Mouse (Mus musculus) ovary, postnatal 10 days (tissue): ENCODE results near the gene 4933430I17Rik.
"Not testable (repeated sequence)": the region's sequence is repeated elsewhere in the genome, so short reads cannot be mapped to it uniquely, and the experiment has no call there.

Source experiments
- DNase-seq: peaks from one replicate; pipeline ENCODE4 v3.0.0; 2022; ENCODE audit warnings: low spot score

Gene 4933430I17Rik

DNA sequence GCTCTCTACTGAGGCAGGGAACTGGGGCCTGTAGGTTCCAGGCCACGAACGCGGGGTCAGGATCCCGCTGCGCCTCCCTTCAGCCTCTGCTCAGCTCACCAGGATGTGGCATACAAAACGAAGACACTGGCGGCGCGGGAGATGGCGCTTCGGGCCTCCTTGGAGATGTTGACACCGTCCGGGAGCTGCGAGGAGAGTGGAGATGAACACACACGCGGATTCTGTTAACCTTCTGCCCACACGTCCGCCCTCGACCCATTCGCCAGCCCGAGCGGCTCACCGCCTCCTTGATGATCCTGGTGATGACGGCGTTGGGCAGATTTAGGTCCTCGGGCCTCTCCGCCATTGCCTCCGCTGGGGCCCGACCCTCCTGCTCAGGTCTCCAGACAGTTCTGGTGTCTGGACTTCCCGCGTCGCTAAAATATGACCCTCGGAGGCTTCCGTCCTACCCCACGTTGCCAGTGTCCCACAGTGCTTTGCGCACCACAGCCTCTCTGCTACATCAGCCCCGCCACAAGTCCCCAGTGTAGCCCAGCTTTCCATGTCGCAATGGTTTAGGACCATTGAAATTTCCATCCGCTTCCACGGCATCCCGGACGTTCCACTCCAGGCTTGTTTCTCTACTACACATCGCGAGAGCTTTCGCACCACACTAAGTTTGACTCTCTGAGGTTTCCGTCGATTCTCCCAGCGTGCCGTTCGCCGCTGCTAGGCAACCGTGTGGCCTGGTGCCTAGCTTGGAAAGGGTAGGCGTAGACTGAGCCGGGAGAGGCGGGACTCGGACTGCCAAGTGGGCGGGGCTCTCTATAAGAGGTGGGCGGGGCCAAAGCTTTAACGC is at the start of gene 4933430I17Rik, which contains the start of gene Pole3:
TSS of gene 4933430I17Rik (plus strand) at position 719 of the 838 bp plus-strand sequence.
TSS of gene Pole3 (minus strand) at position 418 of the 838 bp plus-strand sequence.
- peak; percentile 98 for DNase-seq

DNA sequence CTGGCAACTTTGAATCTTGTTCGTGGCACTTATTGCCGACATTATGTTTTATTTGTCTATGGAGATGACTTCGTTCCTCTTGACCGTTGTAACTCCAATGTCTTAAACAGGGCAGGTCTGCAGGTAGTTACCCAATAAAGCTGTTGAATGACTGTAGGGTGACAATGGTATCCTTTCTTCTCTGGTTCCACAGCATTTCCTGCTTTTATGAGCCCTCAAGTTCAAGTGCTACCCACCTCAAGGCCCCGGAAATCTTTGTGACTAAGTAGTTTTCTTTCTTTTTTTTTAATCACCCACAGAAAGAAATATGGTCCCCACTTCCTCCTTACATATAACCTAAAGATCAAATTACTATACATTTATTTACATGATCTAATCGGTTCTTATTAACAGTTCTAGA is 49.4 kb upstream of the 4933430I17Rik start:
- DNase-seq, result no peak

DNA sequence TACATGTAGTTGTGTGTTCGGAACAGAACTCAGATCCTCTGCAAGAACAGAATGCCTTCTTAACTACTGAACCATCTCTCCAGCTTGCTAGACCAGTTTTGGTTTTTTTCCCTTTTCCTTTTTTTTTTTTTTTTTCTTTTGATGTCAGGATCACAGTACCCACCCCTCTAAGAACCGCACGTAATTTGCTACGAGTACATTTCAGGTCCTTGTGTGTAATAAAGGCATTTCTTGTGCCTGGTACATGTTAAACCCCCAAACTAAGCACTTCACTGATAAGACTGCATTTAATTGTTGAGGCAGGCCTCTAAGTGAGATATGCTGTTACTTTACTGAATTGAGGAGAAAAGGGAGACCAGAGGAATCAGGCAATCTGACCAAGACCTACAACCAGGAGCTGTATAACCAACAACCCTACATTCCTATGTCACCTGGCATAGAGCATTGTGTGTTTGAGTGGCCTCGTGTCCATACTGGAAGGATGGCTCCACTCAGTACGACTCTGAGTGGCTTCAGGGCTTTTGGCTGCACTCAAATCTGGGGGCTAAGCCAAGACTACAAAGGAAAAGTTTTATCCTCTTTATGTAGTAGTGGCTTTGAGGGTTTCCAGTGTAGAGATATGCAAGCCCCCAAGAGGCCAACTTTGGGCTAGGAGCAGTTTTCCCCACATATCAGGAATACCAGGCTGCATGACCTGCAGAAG is 47.5 kb upstream of the 4933430I17Rik start:
- DNase-seq, result no peak

DNA sequence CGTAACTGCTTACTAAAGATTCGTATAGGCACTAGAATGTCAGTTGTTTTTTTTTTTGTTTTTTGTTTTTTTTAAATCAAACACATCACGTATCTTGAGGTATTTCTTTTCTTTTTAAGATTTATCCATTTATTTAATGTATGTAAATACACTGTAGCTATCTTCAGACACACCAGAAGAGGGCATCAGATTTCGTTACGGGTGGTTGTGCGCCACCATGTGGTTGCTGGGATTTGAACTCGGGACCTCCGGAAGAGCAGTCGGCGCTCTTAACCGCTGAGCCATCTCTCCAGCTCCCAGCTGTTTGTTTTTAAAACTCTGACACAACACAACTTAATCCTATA is 45.6 kb upstream of the 4933430I17Rik start:
- DNase-seq, result not testable (repeated sequence)

DNA sequence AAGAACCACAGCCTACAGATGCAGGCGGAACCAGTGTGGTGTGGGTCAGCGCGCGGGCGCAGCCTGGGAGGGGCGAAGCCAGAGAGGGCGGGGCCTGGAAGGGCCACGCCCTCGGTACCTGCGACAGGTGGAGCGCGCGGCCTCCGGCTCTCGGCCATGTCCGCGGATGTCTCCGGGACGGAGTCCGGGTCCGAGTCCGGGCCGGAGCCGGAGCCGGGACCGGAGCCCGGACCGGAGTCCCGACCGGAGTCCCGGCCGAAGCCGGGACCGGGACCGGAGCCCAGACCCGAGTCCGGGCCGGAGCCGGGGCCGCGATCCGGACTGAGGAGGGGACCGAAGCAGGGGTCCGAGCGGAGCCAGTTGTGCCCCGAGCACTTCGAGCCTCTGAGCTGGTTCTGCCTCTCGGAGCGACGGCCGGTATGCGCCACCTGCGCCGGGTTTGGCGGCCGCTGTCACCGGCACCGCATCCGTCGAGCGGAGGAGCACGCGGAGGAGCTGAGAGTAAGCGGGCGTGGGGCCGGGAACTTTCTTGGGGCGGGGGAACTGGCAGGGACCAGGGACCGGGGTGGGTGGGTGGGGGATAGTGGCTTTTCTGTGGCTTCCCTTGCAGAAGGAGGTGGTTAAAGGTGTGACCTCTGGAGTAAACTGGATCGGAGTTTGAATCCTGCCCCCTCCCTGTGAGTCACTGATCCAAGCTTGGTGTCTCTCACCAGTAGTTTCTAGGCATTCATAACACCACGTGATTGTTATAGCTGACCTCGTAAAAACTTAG is 45.0 kb upstream of the 4933430I17Rik start, which contains the start of gene Bspry:
TSS of gene Bspry (plus strand) at position 117 of the 772 bp plus-strand sequence.
- DNase-seq, result no peak

DNA sequence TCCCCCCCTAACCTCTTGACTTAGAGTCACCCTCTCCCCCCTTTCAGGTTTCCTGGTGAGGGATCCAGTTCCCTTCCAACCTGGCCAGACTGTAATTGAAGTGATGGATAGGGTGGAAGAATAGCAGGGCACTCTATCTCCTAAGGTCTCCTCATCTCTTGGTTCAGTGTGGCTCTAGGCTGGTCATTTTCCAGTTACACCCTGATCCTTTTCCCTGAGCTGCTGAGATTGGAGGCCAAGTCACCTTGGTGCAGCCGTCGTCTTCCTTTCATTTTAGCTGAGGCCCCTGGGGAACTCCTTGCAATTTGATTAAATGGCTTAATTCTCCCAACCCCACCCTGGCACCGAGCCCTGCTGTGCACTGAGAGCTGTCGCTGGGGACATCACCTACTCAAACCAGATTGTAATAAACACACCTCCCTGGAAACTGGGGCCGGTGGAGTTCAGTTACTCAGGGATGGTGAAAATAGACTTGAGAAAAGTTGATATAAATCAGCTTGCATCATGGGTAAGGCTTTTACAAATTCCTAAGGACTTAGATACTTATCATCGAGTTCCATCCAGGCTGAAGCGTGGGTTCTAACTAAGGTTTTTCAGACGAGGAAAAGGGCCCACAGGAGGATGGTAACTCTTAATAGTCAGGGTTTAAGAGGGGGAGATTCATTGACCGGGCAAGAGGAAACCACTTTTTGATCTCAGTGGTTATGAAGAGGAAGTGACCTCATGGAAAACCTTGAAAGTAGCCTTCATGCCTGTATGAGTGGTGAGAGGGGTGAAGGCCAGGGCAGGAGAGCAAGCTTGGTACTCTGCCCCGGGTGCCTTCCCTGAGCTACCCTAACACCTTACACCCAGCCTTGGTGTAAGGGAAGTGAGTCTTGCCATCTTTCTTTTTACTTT is 44.2 kb upstream of the 4933430I17Rik start:
- DNase-seq, result no peak

DNA sequence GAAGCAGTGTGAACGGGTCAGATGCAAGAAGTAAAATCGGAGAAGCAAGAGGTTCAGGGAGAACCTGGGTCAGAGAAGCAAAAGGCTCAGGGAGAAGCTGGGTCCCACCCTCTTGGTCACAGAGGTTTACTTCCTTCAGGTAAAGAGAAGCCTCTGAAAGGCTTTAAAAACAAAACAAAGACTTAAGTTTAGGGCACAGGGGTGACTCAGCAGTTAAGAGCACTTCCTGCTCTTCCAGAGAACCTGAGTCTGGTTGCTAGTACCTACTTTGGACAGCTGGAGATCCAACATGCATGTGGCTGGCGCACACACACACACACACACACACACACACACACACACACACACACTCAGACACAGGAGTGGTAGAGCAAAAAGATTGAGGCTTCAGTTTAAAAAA is 40.2 kb upstream of the 4933430I17Rik start:
- DNase-seq, result no peak

DNA sequence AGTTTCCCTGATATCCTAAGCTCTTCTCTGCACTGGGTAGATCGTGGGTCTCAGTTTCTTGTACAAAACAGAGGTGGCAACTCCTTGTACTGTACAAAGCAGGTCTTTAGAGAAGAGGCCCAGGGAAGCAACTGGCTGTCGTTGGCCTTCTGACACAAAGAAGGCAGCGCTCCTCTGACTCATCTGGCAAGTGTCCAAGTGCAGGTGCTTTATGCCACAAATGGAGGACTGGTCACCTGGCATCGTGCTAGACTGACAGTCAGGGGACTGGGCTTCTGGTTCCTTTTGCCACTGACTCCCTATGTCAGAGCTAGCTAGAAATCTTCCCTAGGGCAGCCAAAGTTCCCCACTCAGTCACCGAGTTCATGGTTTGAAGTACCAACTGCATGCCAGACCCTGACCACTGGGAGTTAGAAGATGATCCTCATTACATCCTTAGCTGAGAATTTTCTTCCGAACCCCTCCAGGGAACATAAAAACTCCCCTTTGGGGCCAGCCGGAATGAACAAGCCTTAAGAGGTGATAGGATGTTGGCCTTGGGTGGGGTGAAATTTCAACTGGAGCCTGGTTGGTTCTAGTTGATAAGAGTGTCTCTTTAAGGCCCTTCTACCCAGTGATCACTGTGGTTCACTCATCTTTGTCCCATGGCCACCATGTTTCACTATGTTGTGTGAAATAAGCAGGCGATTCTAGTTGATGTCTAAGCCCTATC is 39.6 kb upstream of the 4933430I17Rik start:
- no peak for DNase-seq

DNA sequence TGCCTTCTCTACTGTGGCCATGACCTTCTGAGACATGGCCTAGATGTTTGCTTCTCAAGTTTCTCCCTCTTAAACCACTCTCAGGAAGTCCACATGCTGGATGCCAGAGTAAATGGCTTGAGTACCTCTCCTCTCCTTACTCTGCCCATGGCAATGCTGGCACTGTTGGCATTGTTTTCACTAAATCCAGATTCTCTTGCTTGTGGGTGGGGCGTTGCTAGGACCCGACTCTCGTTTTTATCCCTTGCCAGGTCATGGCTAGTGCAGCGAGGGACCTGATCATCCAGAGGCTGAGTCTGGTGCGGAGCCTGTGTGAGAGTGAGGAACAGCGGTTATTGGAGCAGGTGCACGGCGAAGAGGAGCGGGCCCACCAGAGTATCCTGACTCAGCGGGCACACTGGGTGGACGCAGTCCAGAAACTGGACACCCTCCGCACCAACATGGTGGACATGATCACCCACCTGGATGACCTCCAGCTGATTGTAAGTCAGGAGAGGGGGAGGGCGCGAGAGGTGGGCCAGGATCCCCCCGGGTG is 38.9 kb upstream of the 4933430I17Rik start:
- no peak for DNase-seq

DNA sequence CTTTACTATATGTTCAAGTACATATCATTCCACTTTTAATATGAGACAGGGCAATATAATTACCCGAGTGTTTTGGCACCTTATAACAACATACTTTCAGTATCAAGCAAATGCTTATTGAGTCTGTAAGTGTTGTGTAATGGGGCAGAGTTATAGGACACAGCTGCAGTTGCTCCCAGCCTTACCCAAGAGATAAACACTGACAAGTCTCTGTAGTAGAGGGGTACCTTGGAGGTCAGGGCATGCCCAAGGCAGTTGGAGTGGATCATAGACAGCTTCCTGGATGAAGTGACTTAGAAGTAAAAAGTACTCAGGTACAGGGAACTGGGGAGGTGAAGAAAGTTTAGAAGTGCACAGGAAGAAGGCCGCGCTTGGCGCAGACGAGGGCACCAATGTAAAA is 38.0 kb upstream of the 4933430I17Rik start:
- no peak for DNase-seq

DNA sequence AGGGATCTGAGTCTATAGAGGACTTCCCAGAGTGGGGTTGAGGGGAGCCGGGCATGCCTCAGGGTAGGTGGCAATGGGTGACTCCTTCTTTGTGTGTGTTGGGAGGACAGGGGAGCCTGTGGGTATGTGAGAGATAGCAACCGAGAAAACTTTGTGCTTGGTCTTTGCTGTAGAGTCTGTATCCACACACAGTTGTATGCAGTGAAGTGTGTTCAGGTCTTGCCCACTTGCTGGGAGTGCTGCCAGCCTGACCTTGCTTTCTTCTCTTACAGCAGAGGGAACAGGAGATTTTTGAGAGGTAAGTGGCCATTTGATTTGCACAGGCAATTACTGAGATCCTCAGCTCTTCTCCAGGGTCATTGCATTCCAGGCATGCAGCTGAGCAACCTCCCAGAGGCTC is 37.3 kb upstream of the 4933430I17Rik start:
- DNase-seq, result no peak

DNA sequence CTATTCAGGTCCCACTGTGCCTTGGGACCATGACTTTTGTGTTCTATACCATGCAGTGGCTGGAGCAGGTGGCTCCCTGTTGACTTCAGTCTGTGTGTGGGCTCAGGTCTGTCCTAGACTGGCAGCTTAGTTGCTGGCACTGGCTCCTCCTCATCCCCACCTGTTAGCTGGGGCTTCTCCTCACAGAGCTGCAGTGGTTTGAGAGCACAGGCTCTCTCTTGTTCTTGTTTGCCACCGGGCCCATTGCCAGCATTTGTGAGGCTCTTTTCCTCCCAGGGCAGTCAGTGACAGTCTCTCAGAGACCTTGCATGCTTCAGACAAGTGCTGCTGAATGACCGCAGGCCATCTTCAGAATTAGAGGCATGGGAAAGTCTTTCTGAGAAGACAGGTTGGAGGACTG is 32.5 kb upstream of the 4933430I17Rik start:
- DNase-seq, result no peak

DNA sequence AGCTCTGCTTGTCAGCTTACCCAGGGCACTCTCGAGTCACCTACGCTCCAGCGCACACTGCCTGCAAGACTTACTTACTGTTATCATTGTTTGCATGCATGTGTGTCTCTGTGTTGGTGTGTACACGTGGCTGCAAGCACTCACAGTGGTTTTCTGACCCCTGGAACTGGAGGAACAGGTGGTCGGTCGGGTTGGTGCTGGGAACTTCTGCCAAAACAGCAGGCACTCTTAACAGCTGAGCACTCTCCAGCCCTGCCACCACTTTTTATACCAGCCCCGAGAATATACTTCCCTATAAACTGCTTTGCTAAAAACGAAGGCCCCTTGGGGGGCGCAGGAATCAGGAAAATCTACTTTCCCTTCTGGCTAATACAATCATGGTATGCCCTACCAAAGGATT is 30.9 kb upstream of the 4933430I17Rik start:
- DNase-seq, result no peak

DNA sequence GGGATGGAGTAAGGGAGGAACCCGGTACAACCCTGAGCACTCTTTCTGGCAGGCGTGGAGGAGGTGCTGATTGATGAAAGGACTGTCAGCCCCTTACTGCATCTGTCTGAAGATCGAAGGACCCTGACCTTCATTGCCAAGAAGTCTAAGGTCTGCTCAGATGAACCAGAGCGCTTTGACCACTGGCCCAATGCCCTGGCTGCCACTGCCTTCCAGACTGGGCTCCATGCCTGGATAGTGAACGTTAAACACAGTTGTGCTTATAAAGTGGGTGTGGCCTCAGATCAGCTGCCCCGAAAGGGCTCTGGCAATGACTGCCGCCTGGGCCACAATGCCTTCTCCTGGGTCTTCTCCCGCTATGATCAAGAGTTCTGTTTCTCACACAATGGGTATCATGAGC is 29.2 kb upstream of the 4933430I17Rik start:
- no peak for DNase-seq

DNA sequence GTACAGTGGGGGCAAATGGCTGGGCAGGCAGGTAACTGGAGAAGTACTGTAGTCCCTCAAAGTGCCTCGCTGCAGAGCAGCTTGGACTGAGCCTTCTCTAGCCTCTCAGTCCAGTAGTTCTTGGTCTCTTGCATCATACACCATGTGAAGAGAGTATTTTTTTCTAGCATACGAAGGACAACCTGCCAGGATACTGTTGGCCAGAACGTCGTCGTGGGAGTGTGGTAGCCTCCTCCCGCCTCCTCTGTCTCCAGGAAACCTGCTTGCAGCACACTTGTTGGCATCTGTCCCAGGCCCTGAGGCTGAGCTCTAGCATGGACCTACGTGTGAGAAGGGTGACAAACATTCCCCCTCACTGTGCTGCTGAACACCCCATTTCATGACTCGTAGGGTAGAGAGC is 28.4 kb upstream of the 4933430I17Rik start:
- no peak for DNase-seq

DNA sequence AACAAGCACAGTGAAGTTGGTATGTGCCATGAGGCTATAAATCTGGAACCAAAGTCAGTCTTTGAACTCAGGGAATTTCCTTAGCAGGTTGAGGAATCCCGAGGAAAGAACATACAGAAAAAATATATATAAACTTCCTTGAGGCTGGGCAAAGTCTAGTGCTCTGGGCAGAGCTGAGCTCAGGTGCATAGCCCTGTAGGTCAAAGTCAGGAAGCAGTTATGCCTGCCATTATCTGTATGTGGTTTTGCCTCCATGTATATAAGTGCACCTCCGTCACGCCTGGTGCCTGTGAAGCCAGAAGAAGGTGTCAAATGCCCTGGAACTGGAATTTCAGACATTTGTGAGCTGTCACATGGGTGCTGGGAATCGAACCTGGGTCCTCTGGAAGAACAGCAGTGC is 24.4 kb upstream of the 4933430I17Rik start:
- no peak for DNase-seq

DNA sequence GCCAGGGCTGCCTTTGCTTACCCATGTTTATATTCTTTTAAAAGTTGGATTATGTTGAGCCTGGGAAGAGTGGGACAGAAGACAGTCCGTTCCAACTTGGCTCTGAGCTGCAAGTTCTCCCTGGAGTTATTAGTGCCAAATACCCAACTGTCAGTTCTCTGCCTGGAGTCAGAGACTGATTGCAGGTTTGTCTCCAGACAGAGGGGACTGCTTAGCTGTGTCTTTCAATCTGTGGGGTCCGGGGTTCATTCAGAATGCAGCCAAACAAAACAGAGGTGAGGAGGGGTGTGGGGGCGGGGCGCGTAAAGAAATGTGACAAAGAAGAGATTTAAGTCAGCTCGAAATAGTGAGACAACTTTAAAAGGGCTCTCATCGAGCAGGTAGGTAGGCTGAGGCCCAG is 23.6 kb upstream of the 4933430I17Rik start:
- DNase-seq, result no peak

DNA sequence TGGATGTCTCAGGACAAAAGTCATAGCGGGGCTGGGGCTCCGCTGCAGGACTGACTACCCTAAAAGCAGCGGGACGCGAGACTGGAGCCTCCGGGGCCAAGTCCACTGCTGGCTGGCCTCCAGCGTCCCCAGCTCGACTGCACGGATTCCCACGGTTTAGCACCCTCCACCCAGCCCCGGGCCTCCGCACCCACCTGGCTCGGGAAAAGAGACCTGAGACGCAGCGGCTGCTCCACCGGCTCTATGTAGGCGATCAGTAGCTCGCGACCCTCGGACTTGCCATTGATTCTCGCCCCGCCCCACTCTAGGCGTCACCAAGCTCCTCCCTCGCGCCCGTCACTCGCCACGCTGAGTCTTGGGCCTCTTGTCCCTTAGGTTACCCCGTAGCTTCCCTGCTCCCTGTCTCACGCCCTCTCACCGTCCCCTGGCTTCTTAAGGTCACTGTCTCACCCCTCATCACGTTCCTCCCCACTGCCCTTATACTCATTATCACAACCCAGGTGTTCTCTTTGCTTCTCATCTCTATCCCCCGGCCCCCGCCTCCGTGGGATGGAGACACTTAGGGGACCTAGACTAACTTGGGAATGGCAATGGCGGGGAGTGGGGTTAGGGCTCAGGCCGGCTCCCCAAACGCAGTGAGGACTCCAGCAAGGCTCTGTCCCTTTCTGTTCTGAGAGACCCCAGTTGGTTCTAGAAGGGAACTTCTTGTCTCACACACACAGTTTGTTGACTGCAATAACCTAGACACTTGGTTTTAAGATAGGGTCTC is 23.0 kb upstream of the 4933430I17Rik start:
- peak; percentile 75 for DNase-seq

DNA sequence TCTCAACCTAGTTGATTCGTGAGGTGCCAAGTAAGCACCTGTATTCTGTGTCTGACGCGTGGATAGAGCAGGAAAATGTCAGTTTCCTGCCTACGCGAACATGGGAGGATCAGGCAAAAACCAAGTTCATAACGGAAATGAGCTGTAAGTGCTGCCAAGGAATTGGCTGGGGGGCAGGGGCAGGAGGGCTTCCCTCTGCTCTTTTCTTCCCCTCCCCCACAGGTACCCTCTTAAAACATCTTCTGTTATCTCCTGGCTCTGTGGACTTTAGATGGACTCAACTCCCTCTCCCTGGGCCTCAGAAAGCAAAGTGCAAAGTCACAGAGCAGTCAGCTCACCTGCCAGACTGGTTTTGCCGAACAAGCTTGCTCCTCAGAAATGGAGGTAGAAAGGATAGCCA is 22.2 kb upstream of the 4933430I17Rik start:
- DNase-seq, result no peak
